Mouse (Mus musculus) myocyte (in vitro differentiated cells): ENCODE data around the gene Gm21936.
"Not testable (repeated sequence)": the region's sequence is repeated elsewhere in the genome, so short reads cannot be mapped to it uniquely, and the experiment has no call there.

Experiments used
- CEBPB ChIP-seq: IDR thresholded peaks from 2 replicates; pipeline ENCODE4 v1.6.1; 2011; ENCODE audit warnings: mild to moderate bottlenecking, moderate library complexity; ENCODE audit not compliant: poor library complexity, insufficient read depth, severe bottlenecking
- POLR2A ChIP-seq: IDR thresholded peaks from one replicate; pipeline ENCODE4 v1.6.1; 2011; ENCODE audit warnings: low read depth, mild to moderate bottlenecking, control low read depth, moderate library complexity; ENCODE audit not compliant: insufficient read length
- POLR2AphosphoS2 ChIP-seq: IDR thresholded peaks from one replicate; pipeline ENCODE4 v1.6.1; 2011; ENCODE audit warnings: low read depth, control low read depth; ENCODE audit not compliant: insufficient read length
- SRF ChIP-seq: IDR thresholded peaks from one replicate; pipeline ENCODE4 v1.6.1; 2011; ENCODE audit warnings: low read depth; ENCODE audit not compliant: control insufficient read depth, insufficient read length
- USF1 ChIP-seq: IDR thresholded peaks from one replicate; pipeline ENCODE4 v1.6.1; 2011; ENCODE audit warnings: low read depth, mild to moderate bottlenecking, control low read depth, moderate library complexity

GRCm38 (mm10) chr12:87795212-87795611, at the start of gene Gm21936:
- not testable (repeated sequence) for TF ChIP-seq POLR2A, SRF, POLR2AphosphoS2, USF1, CEBPB
